Mouse (Mus musculus) thymus, postnatal 4 days (tissue): ENCODE data around the gene Miga1.

Experiments
- DNase-seq: peaks from one replicate; pipeline ENCODE4 v3.0.0; 2021

Miga1 gene

DNA sequence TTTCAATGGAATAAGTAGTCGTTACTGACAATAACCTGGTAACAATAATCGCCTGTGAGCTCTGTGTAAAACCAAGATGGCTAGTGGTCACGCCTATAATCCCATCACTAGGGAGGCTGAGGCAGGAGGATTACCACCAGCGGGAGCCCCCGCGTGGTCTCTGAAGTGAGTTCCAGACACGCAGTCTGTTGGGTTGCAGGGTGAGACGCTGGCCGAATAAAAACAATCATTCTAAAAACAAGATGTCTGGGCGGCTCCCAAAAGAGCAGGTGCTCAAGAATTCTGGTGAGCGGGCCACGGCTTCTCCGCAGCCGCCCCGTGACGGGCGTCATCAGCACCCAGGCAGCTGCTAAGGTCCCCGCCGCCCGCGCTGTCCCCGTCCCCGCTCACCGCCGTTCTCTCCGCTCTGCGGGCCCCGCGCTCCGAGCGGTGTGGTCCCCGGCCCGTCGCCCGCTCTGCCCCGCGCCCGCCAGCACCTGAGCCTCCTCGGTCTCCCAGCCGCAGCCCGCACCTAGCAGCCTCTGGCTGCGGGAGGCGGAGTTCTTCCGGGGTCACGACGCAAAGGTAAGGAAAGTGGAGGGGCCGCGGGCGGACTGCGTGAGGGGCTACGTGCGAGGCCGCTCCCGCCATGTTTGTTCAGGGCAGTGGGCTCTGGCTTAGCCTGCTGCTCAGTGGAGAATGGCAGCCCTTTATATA is at the start of gene Miga1:
Gene Miga1, minus strand, starts transcription at position 546 of the 696 bp plus-strand sequence.
- peak; percentile 94 for DNase-seq

GRCm38 (mm10) chr3:152384106-152384505 is 43.9 kb upstream of the Miga1 start:
- no peak for DNase-seq

DNA sequence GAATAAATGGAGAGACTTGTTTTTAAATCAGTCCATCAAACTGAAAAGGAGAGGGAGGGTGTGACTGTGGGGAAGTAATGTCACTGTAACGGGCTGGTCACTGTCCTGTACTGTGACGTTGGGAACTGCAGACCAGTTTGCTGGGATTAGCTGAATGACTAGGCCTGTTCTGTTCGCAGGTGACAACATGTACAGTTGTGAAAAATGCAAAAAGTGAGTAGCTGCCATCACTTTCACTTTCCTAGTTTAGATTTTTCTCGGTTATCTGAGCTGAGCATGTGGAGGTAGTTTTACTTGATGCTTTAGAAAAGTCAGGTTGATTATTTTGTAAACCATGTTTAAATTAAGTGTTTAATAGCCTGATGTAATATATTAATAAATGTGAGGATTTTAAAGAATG is 35.9 kb upstream of the Miga1 start:
- no peak for DNase-seq

GRCm38 (mm10) chr3:152364181-152364580 is 24.0 kb upstream of the Miga1 start:
- no peak for DNase-seq

DNA sequence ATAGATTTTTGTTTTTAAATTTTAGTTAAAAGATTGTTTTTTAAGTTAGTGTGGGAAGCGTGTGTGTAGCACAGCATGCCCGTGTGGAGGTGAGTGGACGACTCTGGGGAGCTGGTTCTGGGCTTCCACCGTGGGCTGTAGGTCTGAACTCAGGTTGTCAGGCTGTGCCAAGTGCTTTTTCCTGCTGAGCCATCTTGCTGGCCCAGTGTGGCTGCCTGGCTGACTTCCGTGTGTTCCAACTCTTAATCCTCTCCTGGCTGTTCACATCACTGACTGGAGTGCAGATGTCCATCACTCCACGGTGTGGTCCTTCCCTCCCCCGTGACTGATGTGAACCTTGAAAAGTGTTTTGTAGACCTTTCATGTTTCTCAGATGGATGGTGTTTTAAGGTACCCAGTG is 18.9 kb upstream of the Miga1 start:
- DNase-seq = no peak

DNA sequence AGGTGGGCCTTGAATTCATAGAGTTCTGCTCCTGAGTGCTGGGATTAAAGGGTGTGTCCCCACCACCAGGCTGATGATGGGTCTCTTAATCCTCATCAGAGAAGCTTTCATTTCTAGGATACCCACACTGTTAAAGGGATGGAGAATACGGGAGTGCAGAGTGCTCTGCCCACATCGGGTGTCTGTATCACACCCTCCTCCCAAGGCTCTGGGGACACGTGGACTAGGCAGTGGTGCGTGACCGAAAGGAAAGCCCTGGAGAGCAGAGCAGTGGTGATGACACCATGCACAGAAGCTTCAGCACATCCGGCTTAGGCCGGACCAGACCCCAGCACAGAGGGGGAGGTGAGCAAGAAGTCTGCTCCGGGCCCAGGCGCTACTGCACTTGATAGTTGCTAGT is 16.5 kb upstream of the Miga1 start:
- no peak for DNase-seq

- DNase-seq = peak; percentile 40
Measured at GRCm38 (mm10) chr3:152355361-152355760, 15.2 kb upstream of the Miga1 start.

GRCm38 (mm10) chr3:152353434-152354177 is 13.4 kb upstream of the Miga1 start:
- DNase-seq = no peak

DNA sequence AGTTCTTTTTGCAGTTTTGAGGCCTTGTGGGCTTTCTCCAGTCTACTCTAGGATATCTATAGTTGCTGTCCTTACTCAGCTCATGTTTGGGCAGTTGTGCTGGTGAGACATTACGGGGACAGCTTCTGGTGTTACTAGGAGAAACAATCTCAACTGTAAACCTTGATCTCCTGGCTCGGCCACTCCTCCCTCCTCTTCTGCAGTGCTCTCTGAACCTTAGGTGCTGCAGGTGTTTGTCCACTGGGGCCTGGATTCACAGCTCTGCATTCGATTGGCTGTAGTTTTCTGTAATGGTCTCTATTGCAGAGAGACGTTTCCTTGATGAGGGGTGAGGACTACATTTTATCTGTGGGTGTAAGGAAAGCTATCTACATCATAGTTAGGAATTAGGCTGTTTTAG is 12.1 kb upstream of the Miga1 start:
- no peak for DNase-seq

- no peak for DNase-seq
Measured at GRCm38 (mm10) chr3:152350966-152351365, 10.8 kb upstream of the Miga1 start.

DNA sequence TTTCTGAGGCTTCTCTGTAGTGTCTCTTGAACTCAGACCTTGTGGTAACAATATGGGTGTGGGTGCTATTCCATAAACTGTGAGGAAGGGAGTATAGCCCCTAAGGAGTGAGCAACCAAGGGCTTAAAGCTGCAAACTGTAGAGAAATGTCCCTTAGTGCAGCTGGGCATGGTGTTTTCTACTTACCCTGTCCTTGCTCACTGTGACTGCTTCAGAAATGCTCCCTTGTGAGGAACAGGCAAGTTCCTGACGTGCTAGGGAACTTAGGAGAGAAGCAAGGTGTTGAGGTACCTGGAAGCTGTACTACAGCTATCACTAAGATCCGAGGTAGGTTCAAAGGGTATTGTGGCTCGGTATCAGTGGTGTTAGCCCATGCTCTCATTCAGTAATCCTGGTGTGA is 10.2 kb upstream of the Miga1 start:
- no peak for DNase-seq

- no peak for DNase-seq
Measured at GRCm38 (mm10) chr3:152348011-152348830, 8.0 kb upstream of the Miga1 start.

DNA sequence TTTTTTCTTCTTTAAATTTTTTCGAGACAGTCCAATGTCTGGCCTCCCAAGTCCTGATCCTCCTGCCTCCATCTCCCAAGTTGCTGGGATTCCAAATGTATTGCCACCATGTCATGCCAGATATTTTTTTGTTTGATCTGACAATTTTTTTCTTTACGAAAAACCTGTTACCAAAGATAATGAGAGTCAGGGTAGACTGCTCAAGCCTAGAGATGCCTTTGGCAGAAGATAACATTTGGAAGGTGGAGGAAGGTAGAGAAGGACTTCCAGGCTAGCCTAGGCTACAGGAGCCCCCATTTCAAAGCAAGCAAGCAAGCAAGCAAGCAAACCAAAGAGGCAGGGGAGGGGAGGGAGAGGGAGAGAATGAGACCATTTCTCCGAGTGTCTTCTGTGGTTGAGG is 7.0 kb upstream of the Miga1 start:
- DNase-seq = no peak

GRCm38 (mm10) chr3:152346633-152347141 is 6.5 kb upstream of the Miga1 start:
- no peak for DNase-seq

GRCm38 (mm10) chr3:152345732-152346632 is 5.8 kb upstream of the Miga1 start, which contains the start of gene Usp33:
Gene Usp33 (plus strand): TSS chr3:152346478.
- DNase-seq = peak; percentile 98

GRCm38 (mm10) chr3:152342961-152343517 is 2.8 kb upstream of the Miga1 start:
- DNase-seq = no peak

DNA sequence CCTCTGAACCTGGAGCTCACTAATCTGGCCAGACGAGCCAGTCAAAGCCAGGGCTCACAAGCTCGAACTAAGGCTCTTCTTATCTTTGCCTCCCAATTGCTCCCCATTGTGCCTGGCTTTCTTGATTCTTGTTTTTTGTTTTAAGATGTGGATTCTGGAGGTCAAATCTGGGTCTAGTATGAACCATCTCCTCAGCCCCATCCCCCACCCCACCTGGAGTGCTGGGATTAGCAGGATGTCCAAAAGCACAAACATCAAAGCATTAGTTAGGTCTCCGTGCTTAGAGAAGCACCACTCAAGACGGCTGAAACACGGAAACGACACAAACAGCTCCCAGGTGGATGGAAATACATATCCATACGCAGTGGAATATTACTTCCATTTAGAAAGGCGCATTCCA is 4.1 kb downstream of the Miga1 start:
- no peak for DNase-seq

DNA sequence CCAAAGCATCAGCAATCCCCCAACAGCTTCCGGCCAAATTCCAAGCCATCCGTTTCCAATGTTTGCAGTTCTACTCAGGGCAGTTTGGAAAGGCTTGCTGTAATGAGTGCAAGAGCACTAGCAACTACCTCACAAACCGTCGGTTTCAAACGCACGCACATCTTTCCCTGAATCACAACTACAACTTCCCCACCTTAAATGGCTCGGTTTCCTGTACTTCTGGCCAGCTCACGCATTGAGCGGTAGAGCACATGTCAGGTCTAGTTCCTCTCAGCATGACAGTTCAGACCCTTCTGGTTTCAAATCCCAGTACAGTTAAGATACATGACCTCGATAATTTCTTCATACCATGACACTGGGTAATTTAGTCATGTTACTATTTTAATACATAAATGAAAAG is 6.6 kb downstream of the Miga1 start:
- no peak for DNase-seq

DNA sequence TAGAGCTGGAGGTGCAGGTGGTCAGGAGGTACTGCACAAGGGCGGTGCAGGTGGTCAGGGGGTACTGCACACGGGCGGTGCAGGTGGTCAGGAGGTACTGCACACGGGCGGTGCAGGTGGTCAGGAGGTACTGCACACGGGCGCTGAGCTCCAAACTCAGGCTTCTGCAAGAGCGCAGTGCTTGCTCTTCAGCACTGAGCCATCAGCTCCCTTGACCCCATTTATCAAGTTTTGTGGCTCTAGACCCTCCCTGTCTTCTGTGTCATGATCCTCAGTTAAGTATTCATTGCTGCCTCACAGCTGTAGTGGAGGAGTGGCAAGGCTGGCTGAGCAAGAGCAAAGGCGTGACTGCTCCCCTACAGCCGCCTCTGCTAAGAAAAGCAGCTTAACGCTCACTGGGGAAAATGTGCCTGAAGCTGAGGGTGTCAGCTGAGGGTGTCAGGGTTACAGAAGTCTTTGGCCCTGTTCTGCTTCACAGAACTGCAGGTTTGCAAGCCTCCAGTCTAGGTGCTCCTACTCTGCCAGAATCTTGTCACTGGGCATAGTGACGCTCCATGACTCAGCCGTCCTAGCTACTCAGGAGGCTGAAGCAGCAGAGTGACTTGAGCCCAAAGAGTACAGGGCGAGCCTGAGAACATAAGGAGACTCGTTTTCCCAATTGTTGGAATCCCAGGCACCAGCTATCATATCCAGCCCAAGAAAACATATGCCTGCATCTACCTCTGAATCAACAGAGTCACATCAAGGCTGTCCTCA is 7.5 kb downstream of the Miga1 start:
- DNase-seq = no peak

DNA sequence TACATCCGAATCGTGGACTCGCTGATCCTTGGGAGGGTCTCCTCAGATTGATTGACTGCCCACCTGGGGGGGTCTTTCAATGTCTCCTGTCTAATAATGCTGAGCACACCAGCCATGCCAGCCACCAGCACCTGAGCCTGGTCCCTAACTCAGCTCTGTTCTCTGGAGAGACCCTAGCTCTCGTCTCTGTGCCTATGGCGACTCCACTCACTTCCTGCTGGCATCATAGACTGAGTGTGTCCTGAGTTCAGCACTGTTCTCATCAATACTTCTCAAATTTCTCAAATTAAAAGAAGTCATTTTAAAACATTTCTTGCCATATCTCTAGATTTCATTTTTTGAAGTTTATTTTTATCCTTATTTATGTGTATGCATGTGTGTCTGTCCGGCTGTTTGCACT is 8.1 kb downstream of the Miga1 start:
- no peak for DNase-seq
